Mouse (Mus musculus) embryo, embryonic 10 days (tissue): ENCODE measurements at regions not wholly inside any gene's neighbourhood (a gene's known extent, or its start where the extent isn't known, plus 50 kb on each side); places are given as distances from the start of the nearest gene placed in this dataset.
A peak's percentile ranks its signal among the peaks of the same experiment; 100 is the strongest.

Source experiments
- DNase-seq: peaks from one replicate; pipeline ENCODE4 v3.0.0-alpha.2; 2015; ENCODE audit warnings: low spot score

GRCm38 (mm10) chr7:134534821-134535220 lies 135.6 kb upstream of the Dock1 start:
- DNase-seq = no peak

- DNase-seq = no peak
Observed at GRCm38 (mm10) chr7:134541699-134542098, 128.8 kb upstream of the Dock1 start.

- no peak for DNase-seq
Observed at GRCm38 (mm10) chr7:134546187-134546586, 124.3 kb upstream of the Dock1 start.

GRCm38 (mm10) chr7:134549286-134549919 lies 121.1 kb upstream of the Dock1 start:
- DNase-seq = no peak

- peak; percentile 16 for DNase-seq
Observed at GRCm38 (mm10) chr7:134550221-134550809, 120.1 kb upstream of the Dock1 start.

- no peak for DNase-seq
Observed at GRCm38 (mm10) chr7:134552051-134552451, 118.4 kb upstream of the Dock1 start.

GRCm38 (mm10) chr7:134556061-134556460 lies 114.4 kb upstream of the Dock1 start:
- DNase-seq = no peak

- DNase-seq = peak; percentile 79
Observed at GRCm38 (mm10) chr7:134566322-134566721, 104.1 kb upstream of the Dock1 start.

- DNase-seq = no peak
Observed at GRCm38 (mm10) chr7:134569247-134569646, 101.2 kb upstream of the Dock1 start.

GRCm38 (mm10) chr7:134570176-134570810 lies 100.2 kb upstream of the Dock1 start:
- no peak for DNase-seq

- no peak for DNase-seq
Observed at GRCm38 (mm10) chr7:134581746-134582145, 88.7 kb upstream of the Dock1 start.

- DNase-seq = no peak
Observed at GRCm38 (mm10) chr7:134585478-134585877, 85.0 kb upstream of the Dock1 start.

GRCm38 (mm10) chr7:134586990-134587389 lies 83.5 kb upstream of the Dock1 start:
- DNase-seq = no peak

GRCm38 (mm10) chr7:134607886-134608285 lies 62.6 kb upstream of the Dock1 start:
- DNase-seq = no peak

- DNase-seq = no peak
Observed at GRCm38 (mm10) chr7:134610159-134610558, 60.3 kb upstream of the Dock1 start.

GRCm38 (mm10) chr7:134611371-134611770 lies 59.1 kb upstream of the Dock1 start:
- DNase-seq = no peak

- no peak for DNase-seq
Observed at GRCm38 (mm10) chr7:134612175-134612633, 58.2 kb upstream of the Dock1 start.

GRCm38 (mm10) chr7:134619220-134619975 lies 51.1 kb upstream of the Dock1 start:
- DNase-seq = peak; percentile 11

- no peak for DNase-seq
Observed at GRCm38 (mm10) chr7:134620006-134620405, 50.4 kb upstream of the Dock1 start.
